Mouse (Mus musculus): ENCODE results near the gene Fam219b. TPM values are rescaled to one million over a fixed set of nuclear protein-coding genes. Genes with fewer than 3 reads are reported as not detected.

Gene Fam219b
- polyA plus RNA-seq (2012; rRNA removed): 3.4 TPM in 2 replicates

DNA sequence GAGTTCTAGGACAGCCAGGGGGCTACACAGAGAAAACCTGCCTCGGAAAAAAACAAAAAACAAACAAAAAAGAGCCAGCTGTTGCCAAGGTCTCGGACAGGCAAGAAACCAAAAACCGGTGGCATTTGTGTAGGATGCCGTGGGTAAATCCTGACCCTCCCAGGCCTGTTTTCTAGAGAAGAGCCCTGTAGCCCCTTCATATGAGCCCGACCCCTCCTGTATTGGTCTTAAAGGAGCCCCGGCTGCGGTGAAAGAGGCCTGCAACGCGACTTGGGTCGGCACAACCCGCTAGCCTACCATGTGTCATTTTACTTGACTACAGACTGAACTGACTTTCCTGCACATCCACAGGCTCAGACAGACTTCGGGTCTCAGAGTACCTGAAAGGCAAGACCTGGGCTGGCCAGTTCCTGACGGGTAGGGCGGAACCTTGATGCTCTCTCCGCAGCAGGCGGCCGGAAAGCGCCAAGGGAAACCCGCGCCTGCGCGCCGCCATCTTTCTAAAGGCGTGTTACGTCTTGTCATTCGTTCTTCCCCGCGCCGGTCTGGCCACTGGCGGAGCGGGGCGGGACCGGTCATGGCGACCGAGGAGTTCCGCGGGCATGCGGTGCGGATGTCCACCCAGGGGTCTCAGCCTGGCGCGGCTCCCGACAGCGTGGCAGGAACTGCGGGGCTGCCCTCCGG is at the start of gene Fam219b:
Gene Fam219b (plus strand): TSS at position 485 of the 684 bp plus-strand sequence.

GRCm38 (mm10) chr9:57503622-57504380 is 33.5 kb upstream of the Fam219b start, which contains the start of gene Rpp25:
Gene Rpp25, plus strand, starts transcription at chr9:57504026.

GRCm38 (mm10) chr9:57521056-57521911 is 16.0 kb upstream of the Fam219b start, which contains the start of gene Cox5a:
Gene Cox5a, plus strand, starts transcription at chr9:57521274.

GRCm38 (mm10) chr9:57552139-57552887 is 15.0 kb downstream of the Fam219b start, which contains the start of gene Mpi:
Gene Mpi, minus strand, starts transcription at chr9:57552763.

GRCm38 (mm10) chr9:57560861-57561710 is 23.8 kb downstream of the Fam219b start, which contains the start of gene Scamp2:
Gene Scamp2, plus strand, starts transcription at chr9:57560943.

DNA sequence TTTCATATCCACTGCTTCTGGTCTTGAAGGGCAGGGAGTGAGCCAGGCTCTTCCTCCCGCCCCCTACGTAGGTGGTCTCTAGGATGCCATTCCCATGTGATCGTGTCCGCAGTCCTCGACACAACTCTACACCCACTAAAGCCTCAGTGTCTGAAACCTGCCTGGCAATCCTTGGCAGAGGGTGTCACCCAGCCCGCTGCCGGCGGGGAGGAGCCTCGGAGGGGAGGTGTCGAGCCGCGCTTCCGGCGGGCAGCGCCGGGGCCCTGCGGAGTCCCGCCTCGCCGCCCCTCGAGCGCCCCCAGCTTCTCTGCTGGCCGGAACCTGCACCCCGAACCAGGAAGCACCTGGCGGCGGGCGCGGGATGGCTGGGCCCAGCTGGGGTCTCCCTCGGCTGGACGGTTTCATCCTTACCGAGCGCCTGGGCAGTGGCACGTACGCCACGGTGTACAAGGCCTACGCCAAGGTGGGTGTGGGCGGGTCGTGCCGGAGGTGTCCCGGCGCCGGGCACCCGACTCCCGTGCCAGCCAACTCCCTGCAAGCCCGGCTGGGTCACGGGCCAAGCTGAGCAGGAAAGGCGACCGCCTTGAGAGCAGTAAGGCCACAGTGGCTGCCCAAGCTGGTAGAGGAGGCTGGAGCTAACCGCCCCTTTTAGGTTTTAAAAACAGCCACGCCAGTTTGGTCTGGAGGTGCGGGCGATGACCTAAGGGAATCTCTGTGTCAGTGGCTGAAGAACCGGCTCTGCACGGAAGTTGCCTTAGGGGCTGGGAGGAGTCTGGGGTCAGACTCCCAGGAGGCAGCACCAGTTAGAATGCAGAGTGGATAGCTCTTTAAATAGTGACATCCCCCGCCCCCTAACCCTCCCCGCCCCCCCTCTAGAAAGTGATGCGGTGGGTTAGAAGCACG is 52.1 kb downstream of the Fam219b start, which contains the start of gene Ulk3:
Gene Ulk3 (plus strand): TSS at position 229 of the 903 bp plus-strand sequence.

Other genes with a start within 250 kb of the Fam219b start
- 7.3 and 10.2 TPM in 2 replicates for gene Ppcdc, start 97.4 kb upstream of the Fam219b start, polyA plus RNA-seq (2012; rRNA removed)
- gene Scamp5, start 69.5 kb upstream of the Fam219b start, polyA plus RNA-seq (2012; rRNA removed): 6.9 and 9.7 TPM in 2 replicates
- 0.17 and 0.33 TPM in 2 replicates for gene Rpp25, start 33.5 kb upstream of the Fam219b start, polyA plus RNA-seq (2012; rRNA removed)
- 109 and 132 TPM in 2 replicates for gene Cox5a, start 16.3 kb upstream of the Fam219b start, polyA plus RNA-seq (2012; rRNA removed)
- gene Mpi, start 15.2 kb downstream of the Fam219b start, polyA plus RNA-seq (2012; rRNA removed): 8.5 and 9.4 TPM in 2 replicates
- 12.8 and 15.4 TPM in 2 replicates for gene Scamp2, start 23.4 kb downstream of the Fam219b start, polyA plus RNA-seq (2012; rRNA removed)
- 3.5 and 3.6 TPM in 2 replicates for gene Ulk3, start 51.9 kb downstream of the Fam219b start, polyA plus RNA-seq (2012; rRNA removed)
- not detected in 2 replicates for gene Cplx3, start 68.8 kb downstream of the Fam219b start, polyA plus RNA-seq (2012; rRNA removed)
- gene Lman1l, start 83.2 kb downstream of the Fam219b start, polyA plus RNA-seq (2012; rRNA removed): 0.01 TPM in 1 of 2 replicates, not detected in the other
- 24.7 and 27.4 TPM in 2 replicates for gene Csk, start 116.1 kb downstream of the Fam219b start, polyA plus RNA-seq (2012; rRNA removed)
- 0.08 TPM in 2 replicates for gene Cyp1a2, start 146.2 kb downstream of the Fam219b start, polyA plus RNA-seq (2012; rRNA removed)
- 0.12 TPM in 2 replicates for gene Cyp1a1, start 150.4 kb downstream of the Fam219b start, polyA plus RNA-seq (2012; rRNA removed)
- 6.1 and 7.4 TPM in 2 replicates for gene Edc3, start 171.0 kb downstream of the Fam219b start, polyA plus RNA-seq (2012; rRNA removed)
- gene Clk3, start 228.3 kb downstream of the Fam219b start, polyA plus RNA-seq (2012; rRNA removed): 116 and 134 TPM in 2 replicates